Mouse (Mus musculus): ENCODE data around the gene Rcbtb2.

DNA sequence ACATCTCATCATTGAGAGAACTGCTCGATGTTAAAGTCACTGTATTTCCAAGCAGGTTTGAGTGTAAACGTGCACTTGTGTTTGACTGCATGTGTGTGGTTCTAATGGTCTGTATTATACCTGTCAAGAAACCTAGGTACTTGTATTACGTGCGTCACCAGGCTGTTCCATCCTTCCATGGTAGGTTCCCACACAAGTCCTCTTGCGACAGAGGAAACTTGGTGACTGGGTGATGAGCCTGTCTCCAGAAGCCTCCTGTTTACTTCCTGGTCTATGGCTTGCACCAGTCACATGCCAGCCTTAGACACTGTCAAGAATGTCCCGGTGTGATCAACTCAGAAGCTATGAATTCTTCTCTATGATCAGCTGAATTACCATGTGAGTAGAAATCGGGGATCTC is 15.6 kb downstream of the Rcbtb2 start:
- TF ChIP-seq CTCF (IDR thresholded peaks at IDR 0.05; ENCODE audit: insufficient read depth, low read length): no peak
- TF ChIP-seq POLR2A (IDR thresholded peaks at IDR 0.05; ENCODE audit: borderline replicate concordance, extremely low read depth, low read depth, low read length): no peak
